Mouse (Mus musculus) R1 (cell line): Measurements from ENCODE around the gene Dusp10.

Source experiments
- DNase-seq: peaks from one replicate; pipeline ENCODE4 v3.0.0-alpha.2; 2018; ENCODE audit warnings: low read depth, low spot score

Gene Dusp10

GRCm38 (mm10) chr1:184030070-184030802 lies 17.1 kb downstream of the Dusp10 start:
- DNase-seq: no peak

GRCm38 (mm10) chr1:184032682-184033389 lies 19.7 kb downstream of the Dusp10 start:
- no peak for DNase-seq

GRCm38 (mm10) chr1:184033390-184034010 lies 20.4 kb downstream of the Dusp10 start:
- DNase-seq: peak; percentile 64

GRCm38 (mm10) chr1:184034011-184034557 lies 21.0 kb downstream of the Dusp10 start, which contains the start of gene 1700056E22Rik:
Gene 1700056E22Rik, minus strand, starts transcription at chr1:184034301.
- peak; percentile 100 for DNase-seq

- no peak for DNase-seq
These were observed 21.7 kb downstream of the Dusp10 start for GRCm38 (mm10) chr1:184034741-184035181.

- no peak for DNase-seq
These were observed 22.3 kb downstream of the Dusp10 start for GRCm38 (mm10) chr1:184035346-184035903.

- DNase-seq: no peak
These were observed 24.7 kb downstream of the Dusp10 start for GRCm38 (mm10) chr1:184037802-184038201.

GRCm38 (mm10) chr1:184039301-184039700 lies 26.2 kb downstream of the Dusp10 start:
- no peak for DNase-seq

- no peak for DNase-seq
These were observed 27.1 kb downstream of the Dusp10 start for GRCm38 (mm10) chr1:184040181-184040580.

GRCm38 (mm10) chr1:184040906-184041305 lies 27.8 kb downstream of the Dusp10 start:
- no peak for DNase-seq

- no peak for DNase-seq
These were observed 28.9 kb downstream of the Dusp10 start for GRCm38 (mm10) chr1:184041778-184042573.

GRCm38 (mm10) chr1:184042745-184043144 lies 29.6 kb downstream of the Dusp10 start:
- no peak for DNase-seq

- DNase-seq: no peak
These were observed 30.3 kb downstream of the Dusp10 start for GRCm38 (mm10) chr1:184043391-184043790.

- DNase-seq: no peak
These were observed 33.1 kb downstream of the Dusp10 start for GRCm38 (mm10) chr1:184046070-184046677.

GRCm38 (mm10) chr1:184047818-184048217 lies 34.7 kb downstream of the Dusp10 start:
- DNase-seq: no peak

- DNase-seq: no peak
These were observed 35.7 kb downstream of the Dusp10 start for GRCm38 (mm10) chr1:184048675-184049418.

- no peak for DNase-seq
These were observed 38.2 kb downstream of the Dusp10 start for GRCm38 (mm10) chr1:184051286-184051685.

- no peak for DNase-seq
These were observed 38.7 kb downstream of the Dusp10 start for GRCm38 (mm10) chr1:184051824-184052223.

- DNase-seq: no peak
These were observed 39.2 kb downstream of the Dusp10 start for GRCm38 (mm10) chr1:184052331-184052730.

- no peak for DNase-seq
These were observed 40.0 kb downstream of the Dusp10 start for GRCm38 (mm10) chr1:184053141-184053540.
